Mouse (Mus musculus): ENCODE results near the gene Aqp2. TPM values are rescaled to one million over a fixed set of nuclear protein-coding genes. Genes with fewer than 3 reads are reported as not detected.

The Aqp2 gene
- polyA plus RNA-seq, 1 experiment from 2014 or later, result not detected

GRCm38 (mm10) chr15:99567371-99567770, 11.5 kb upstream of the Aqp2 start:
- Histone ChIP-seq H3K4me2 (replicated peaks) (no peak overlapping the region), H3K4me3 (no peak overlapping the region), H3K4me1 (peaks cover 12% of the 10 kb centered on the region; the same call in 1 of the 2 replicates), H3K27me3 (peaks cover 8% of the 10 kb centered on the region), H3K9ac (no peak overlapping the region), H3K36me3 (no peaks in the 10 kb centered on the region), H3K27ac (no peak overlapping the region), H3K9me3 (replicated peaks) (no peaks in the 10 kb centered on the region)
- no peak for ATAC-seq (ENCODE audit: low FRiP score)
- WGBS, result 66% methylated on average over 4 of the region's 4 CpGs

GRCm38 (mm10) chr15:99568682-99569081, 10.2 kb upstream of the Aqp2 start:
- Histone ChIP-seq H3K9me3 (replicated peaks) (no peaks in the 10 kb centered on the region), H3K36me3 (no peaks in the 10 kb centered on the region), H3K27ac (no peak overlapping the region), H3K4me1 (peaks cover 10% of the 10 kb centered on the region; the same call in 1 of the 2 replicates), H3K4me3 (no peak overlapping the region), H3K9ac (no peak overlapping the region), H3K4me2 (replicated peaks) (no peak overlapping the region), H3K27me3 (peaks cover 8% of the 10 kb centered on the region)
- no peak for ATAC-seq (ENCODE audit: low FRiP score)
- WGBS, result 57% methylated on average over 6 of the region's 6 CpGs

- peaks cover 8% of the 10 kb centered on the region for H3K27me3 ChIP-seq
- no peak overlapping the region for H3K4me2 ChIP-seq (replicated peaks)
- H3K9ac ChIP-seq, result no peak overlapping the region
- H3K4me3 ChIP-seq, result no peak overlapping the region
- H3K4me1 ChIP-seq, result peaks cover 10% of the 10 kb centered on the region; the same call in 1 of the 2 replicates
- no peak overlapping the region for H3K27ac ChIP-seq
- ATAC-seq (ENCODE audit: low FRiP score), result no peak
- WGBS, result 78% methylated on average over 10 of the region's 10 CpGs
- no peaks in the 10 kb centered on the region for H3K9me3 ChIP-seq (replicated peaks)
- no peaks in the 10 kb centered on the region for H3K36me3 ChIP-seq
Observed at GRCm38 (mm10) chr15:99569123-99569522, 9.7 kb upstream of the Aqp2 start.

- 2% methylated on average over 53 of the region's 54 CpGs for WGBS
- Histone ChIP-seq H3K36me3 (no peaks in the 10 kb centered on the region), H3K27me3 (peaks cover 89% of the 10 kb centered on the region), H3K27ac (no peak overlapping the region), H3K9me3 (replicated peaks) (no peaks in the 10 kb centered on the region), H3K4me1 (peaks cover 18% of the 10 kb centered on the region), H3K4me2 (replicated peaks) (peak overlapping the region; percentile 59), H3K4me3 (peak overlapping the region; percentile 32), H3K9ac (peak overlapping the region; percentile 39)
- ATAC-seq (ENCODE audit: low FRiP score), result peak; percentile 51
Observed at GRCm38 (mm10) chr15:99583463-99584344, 4.8 kb downstream of the Aqp2 start.

GRCm38 (mm10) chr15:99584407-99585202, 5.8 kb downstream of the Aqp2 start:
- no peaks in the 10 kb centered on the region for H3K36me3 ChIP-seq
- no peak overlapping the region for H3K27ac ChIP-seq
- ATAC-seq (ENCODE audit: low FRiP score), result no peak
- peak overlapping the region; percentile 39; the same call in 1 of the 2 replicates for H3K9ac ChIP-seq
- 2% methylated on average over 24 of the region's 24 CpGs for WGBS
- H3K4me2 ChIP-seq (replicated peaks), result peak overlapping the region; percentile 59
- no peaks in the 10 kb centered on the region for H3K9me3 ChIP-seq (replicated peaks)
- H3K4me1 ChIP-seq, result peaks cover 18% of the 10 kb centered on the region
- peaks cover 92% of the 10 kb centered on the region for H3K27me3 ChIP-seq
- peak overlapping the region; percentile 32 for H3K4me3 ChIP-seq

- Histone ChIP-seq H3K27me3 (peaks cover 97% of the 10 kb centered on the region), H3K4me3 (no peak overlapping the region), H3K36me3 (no peaks in the 10 kb centered on the region), H3K4me2 (replicated peaks) (no peak overlapping the region), H3K4me1 (peaks cover 21% of the 10 kb centered on the region), H3K27ac (no peak overlapping the region), H3K9me3 (replicated peaks) (no peaks in the 10 kb centered on the region), H3K9ac (no peak overlapping the region)
- 71% methylated on average over 6 of the region's 6 CpGs for WGBS
- ATAC-seq (ENCODE audit: low FRiP score), result no peak
Observed at GRCm38 (mm10) chr15:99585741-99586140, 6.9 kb downstream of the Aqp2 start.

- no peaks in the 10 kb centered on the region for H3K36me3 ChIP-seq
- no peak overlapping the region for H3K9ac ChIP-seq
- 90% methylated on average over 3 of the region's 3 CpGs for WGBS
- H3K9me3 ChIP-seq (replicated peaks), result no peaks in the 10 kb centered on the region
- no peak overlapping the region for H3K4me3 ChIP-seq
- H3K4me2 ChIP-seq (replicated peaks), result no peak overlapping the region
- H3K27ac ChIP-seq, result no peak overlapping the region
- H3K27me3 ChIP-seq, result peaks cover 96% of the 10 kb centered on the region
- ATAC-seq (ENCODE audit: low FRiP score), result no peak
- H3K4me1 ChIP-seq, result peaks cover 25% of the 10 kb centered on the region
Observed at GRCm38 (mm10) chr15:99586525-99586924, 7.7 kb downstream of the Aqp2 start.

GRCm38 (mm10) chr15:99589237-99589636, 10.4 kb downstream of the Aqp2 start:
- Histone ChIP-seq H3K27ac (no peak overlapping the region), H3K9me3 (replicated peaks) (no peaks in the 10 kb centered on the region), H3K9ac (no peak overlapping the region), H3K27me3 (peaks cover 99% of the 10 kb centered on the region), H3K36me3 (no peaks in the 10 kb centered on the region), H3K4me3 (no peak overlapping the region), H3K4me1 (peaks cover 15% of the 10 kb centered on the region), H3K4me2 (replicated peaks) (no peak overlapping the region)
- WGBS, result 2% methylated on average over 9 of the region's 9 CpGs
- no peak for ATAC-seq (ENCODE audit: low FRiP score)

GRCm38 (mm10) chr15:99589704-99590103, 10.8 kb downstream of the Aqp2 start:
- Histone ChIP-seq H3K27me3 (peaks cover 99% of the 10 kb centered on the region), H3K4me3 (no peak overlapping the region), H3K4me1 (peaks cover 10% of the 10 kb centered on the region), H3K9ac (no peak overlapping the region), H3K9me3 (replicated peaks) (no peaks in the 10 kb centered on the region), H3K27ac (no peak overlapping the region), H3K36me3 (no peaks in the 10 kb centered on the region), H3K4me2 (replicated peaks) (no peak overlapping the region)
- no peak for ATAC-seq (ENCODE audit: low FRiP score)
- 21% methylated on average over 7 of the region's 7 CpGs for WGBS

GRCm38 (mm10) chr15:99590429-99591084, 11.7 kb downstream of the Aqp2 start, which contains the start of gene Aqp5:
TSS of gene Aqp5 (plus strand) at chr15:99590782.
- WGBS, result 1% methylated on average over 66 of the region's 83 CpGs
- Histone ChIP-seq H3K27me3 (peaks cover 99% of the 10 kb centered on the region), H3K36me3 (no peaks in the 10 kb centered on the region), H3K4me2 (replicated peaks) (peak within 1 kb of the TSS; percentile 53), H3K9me3 (replicated peaks) (no peaks in the 10 kb centered on the region), H3K4me1 (peaks cover 6% of the 10 kb centered on the region), H3K4me3 (peak within 1 kb of the TSS; percentile 39), H3K9ac (peak within 1 kb of the TSS; percentile 49), H3K27ac (no peak within 1 kb of the TSS)
- peak; percentile 74 for ATAC-seq (ENCODE audit: low FRiP score)

- H3K9ac ChIP-seq, result no peak overlapping the region
- ATAC-seq (ENCODE audit: low FRiP score), result no peak
- H3K36me3 ChIP-seq, result no peaks in the 10 kb centered on the region
- peaks cover 85% of the 10 kb centered on the region for H3K27me3 ChIP-seq
- H3K4me2 ChIP-seq (replicated peaks), result no peak overlapping the region
- no peak overlapping the region for H3K27ac ChIP-seq
- H3K4me3 ChIP-seq, result no peak overlapping the region
- peaks cover 16% of the 10 kb centered on the region for H3K4me1 ChIP-seq
- 63% methylated on average over 8 of the region's 8 CpGs for WGBS
- no peaks in the 10 kb centered on the region for H3K9me3 ChIP-seq (replicated peaks)
Observed at GRCm38 (mm10) chr15:99592177-99592576, 13.3 kb downstream of the Aqp2 start.

GRCm38 (mm10) chr15:99592877-99593276, 14.0 kb downstream of the Aqp2 start:
- Histone ChIP-seq H3K27ac (no peak overlapping the region), H3K27me3 (peaks cover 83% of the 10 kb centered on the region), H3K9me3 (replicated peaks) (no peaks in the 10 kb centered on the region), H3K36me3 (no peaks in the 10 kb centered on the region), H3K4me2 (replicated peaks) (no peak overlapping the region), H3K4me3 (no peak overlapping the region), H3K4me1 (peaks cover 23% of the 10 kb centered on the region), H3K9ac (no peak overlapping the region)
- ATAC-seq (ENCODE audit: low FRiP score), result no peak
- WGBS, result 85% methylated on average over 5 of the region's 5 CpGs
